Comparison of ENCODE assay signal across 13 mouse cellular contexts in genomic region chr14:25083847-25084246, GRCm38 (mm10).
"Had no signal": no experiment of that assay in that cellular context is flagged by ENCODE, and none has a peak within 500 bp of the region (broad histone marks: within the 10 kb centered on the region; RNA-seq: fewer than 3 reads in every experiment).

No protein-coding gene starts in this region.

- H3K4me2 ChIP-seq: kidney, embryonic 15.5 days; limb, embryonic 13.5 days; neural tube, embryonic 12.5 days had no signal

- H3K27me3 ChIP-seq: kidney, embryonic 15.5 days; limb, embryonic 13.5 days; neural tube, embryonic 12.5 days had no signal

- DNase-seq: kidney, adult 18-20 months; kidney, postnatal 14 days; left cerebral cortex, postnatal 4 days; lung, adult 18-20 months; lung, postnatal 4 days; midbrain, embryonic 14.5 days; right cerebral cortex, postnatal 4 days; spleen, adult 18-20 months had no signal

- H3K4me3 ChIP-seq: kidney, embryonic 15.5 days; limb, embryonic 13.5 days; midbrain, embryonic 10.5 days; neural tube, embryonic 12.5 days had no signal

- H3K27ac ChIP-seq: kidney, embryonic 15.5 days; limb, embryonic 13.5 days; liver, embryonic 14.5 days; midbrain, embryonic 10.5 days; neural tube, embryonic 12.5 days had no signal

- H3K4me1 ChIP-seq: kidney, embryonic 15.5 days; limb, embryonic 13.5 days; midbrain, embryonic 10.5 days; neural tube, embryonic 12.5 days had no signal

- H3K9ac ChIP-seq: kidney, embryonic 15.5 days; limb, embryonic 13.5 days; liver, embryonic 14.5 days; neural tube, embryonic 12.5 days had no signal

- H3K36me3 ChIP-seq: kidney, embryonic 15.5 days; limb, embryonic 13.5 days; midbrain, embryonic 10.5 days; neural tube, embryonic 12.5 days had no signal

- H3K9me3 ChIP-seq: kidney, embryonic 15.5 days; limb, embryonic 13.5 days had no signal
